Mouse (Mus musculus): ENCODE results near the gene Ssu72.
"Not testable (repeated sequence)": the region's sequence is repeated elsewhere in the genome, so short reads cannot be mapped to it uniquely, and the experiment has no call there.

Ssu72 gene

DNA sequence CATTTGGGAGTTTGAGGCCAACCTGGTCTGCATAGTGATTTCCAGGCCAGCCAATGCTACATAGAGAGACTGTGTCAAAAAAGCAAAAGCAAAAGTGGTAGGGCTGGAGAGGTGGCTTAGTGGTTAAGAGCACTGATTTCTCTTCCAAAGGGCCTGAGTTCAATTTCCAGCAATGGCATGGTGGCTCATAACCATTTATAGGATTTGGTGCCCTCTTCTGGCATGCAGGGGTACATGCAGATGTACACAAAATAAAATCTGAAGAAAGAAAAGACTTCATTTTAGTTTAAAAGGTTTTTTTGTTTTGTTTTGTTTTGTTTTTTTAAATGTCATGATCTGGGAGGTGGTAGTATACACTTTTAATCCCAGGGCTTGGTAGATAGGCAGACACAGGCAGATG lies 4.2 kb upstream of the Ssu72 start:
- no peak for DNase-seq (ENCODE audit: low read depth, low spot score)

DNA sequence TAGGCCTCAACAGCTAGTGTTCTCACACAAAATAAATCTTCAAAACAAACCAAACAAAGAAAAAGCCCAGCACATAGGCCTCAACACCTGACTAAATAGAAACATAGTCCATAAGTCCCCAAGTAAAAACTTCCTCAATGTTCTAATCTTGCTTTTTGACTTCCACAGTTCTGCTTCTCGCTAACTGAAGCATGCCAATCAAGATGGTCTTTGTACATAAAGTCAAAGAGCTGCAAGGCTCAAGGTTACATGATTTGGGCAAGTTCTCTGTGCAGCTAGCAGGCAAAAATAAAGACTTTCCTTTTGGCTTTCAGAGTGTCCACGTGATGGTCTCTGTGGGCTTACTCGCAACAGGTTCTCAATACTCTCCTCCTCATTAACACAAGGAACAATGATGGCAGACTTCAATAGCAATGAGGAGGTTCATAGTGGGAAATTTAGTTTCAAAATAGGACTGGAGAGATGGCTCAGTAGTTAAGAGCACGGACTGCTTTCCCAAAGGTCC lies 1.1 kb upstream of the Ssu72 start:
- no peak for DNase-seq (ENCODE audit: low read depth, low spot score)

DNA sequence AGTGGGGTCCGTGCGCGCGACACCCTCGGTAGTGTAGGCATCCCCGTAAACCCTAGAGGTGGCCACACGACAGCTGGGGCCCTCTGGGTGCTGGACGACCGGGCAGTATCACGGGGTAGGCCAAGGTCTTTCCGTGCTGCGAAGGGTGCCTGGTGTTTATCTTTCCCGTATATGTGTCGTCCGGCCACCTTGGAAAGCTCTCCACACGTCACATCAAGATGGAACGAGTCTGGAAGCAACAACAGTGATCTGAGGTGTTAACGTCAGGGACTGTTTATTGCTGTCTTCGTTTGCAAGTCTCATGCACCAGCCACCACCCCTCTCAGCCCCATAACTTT lies 961 bp downstream of the Ssu72 start:
- DNase-seq (ENCODE audit: low read depth, low spot score): no peak

DNA sequence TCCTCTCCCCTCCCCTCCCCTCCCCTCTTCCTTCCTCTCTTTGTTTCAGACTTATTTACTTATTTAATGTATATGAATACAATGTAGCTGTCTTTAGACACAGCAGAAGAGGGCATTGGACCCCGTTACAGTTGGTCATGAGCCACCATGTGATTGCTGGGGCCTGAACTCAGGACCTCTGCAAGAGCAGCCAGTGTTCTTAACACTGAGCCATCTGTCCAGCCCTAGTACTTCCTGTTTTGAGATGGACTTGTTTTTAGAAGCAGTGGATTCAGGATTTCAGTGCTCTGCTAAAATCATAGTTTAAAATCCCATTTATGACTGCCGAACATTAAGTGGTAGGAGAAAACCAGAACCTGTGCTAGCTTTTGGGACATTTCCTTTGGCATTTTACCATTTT lies 4.0 kb downstream of the Ssu72 start:
- no peak for DNase-seq (ENCODE audit: low read depth, low spot score)

DNA sequence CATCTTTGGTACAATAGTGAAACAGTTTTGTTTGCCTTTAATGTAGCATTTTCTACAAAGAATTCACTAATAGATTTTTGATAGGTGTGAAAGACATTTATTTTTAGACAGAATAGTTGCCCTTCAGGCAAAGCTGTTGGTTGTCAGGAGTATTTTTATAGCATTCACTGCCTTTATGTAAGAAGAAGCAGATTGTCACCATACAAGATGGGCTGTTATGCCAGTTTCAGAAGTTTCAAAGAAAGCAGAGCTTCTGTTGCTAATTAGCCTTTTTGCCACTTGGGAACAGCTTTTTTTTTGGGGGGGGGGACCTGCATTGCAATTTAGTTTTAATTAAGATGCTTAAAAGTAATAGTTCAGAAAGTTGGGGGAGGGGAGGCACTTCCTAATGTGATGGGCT lies 4.4 kb downstream of the Ssu72 start:
- no peak for DNase-seq (ENCODE audit: low read depth, low spot score)

DNA sequence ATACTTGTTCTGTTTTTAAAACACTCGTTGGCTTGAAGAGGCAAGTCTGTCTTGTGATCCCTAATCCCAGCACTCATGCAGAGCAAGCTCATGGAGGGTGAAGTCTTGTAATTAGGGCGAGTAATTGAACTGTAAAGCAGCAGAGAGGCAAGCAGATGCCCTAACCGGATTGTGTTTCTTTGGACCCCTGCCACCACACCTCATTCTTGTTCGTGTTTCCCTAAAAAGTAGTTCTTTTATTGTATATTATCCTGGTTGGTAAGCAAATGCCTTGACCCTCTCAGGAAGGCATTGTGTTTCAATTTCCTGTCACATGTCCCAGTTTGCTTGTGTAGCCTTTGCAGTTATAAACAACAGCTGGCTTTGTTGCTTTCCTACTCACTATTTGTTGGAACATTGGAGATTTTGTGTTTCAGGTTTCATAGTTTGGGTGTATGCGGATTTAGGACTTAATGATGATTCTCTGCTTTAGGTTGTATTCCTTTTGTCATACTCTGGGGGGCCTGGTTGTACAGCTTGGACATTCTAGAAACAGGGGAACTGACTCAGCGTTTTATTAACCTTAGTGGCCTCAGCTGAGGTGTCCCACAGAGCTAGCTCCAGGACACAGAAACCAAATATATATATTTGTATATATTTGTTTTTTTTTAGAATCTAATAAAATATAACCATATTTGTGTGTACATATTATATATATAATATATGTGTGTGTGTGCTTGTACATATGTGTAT lies 6.1 kb downstream of the Ssu72 start:
- DNase-seq (ENCODE audit: low read depth, low spot score): no peak

DNA sequence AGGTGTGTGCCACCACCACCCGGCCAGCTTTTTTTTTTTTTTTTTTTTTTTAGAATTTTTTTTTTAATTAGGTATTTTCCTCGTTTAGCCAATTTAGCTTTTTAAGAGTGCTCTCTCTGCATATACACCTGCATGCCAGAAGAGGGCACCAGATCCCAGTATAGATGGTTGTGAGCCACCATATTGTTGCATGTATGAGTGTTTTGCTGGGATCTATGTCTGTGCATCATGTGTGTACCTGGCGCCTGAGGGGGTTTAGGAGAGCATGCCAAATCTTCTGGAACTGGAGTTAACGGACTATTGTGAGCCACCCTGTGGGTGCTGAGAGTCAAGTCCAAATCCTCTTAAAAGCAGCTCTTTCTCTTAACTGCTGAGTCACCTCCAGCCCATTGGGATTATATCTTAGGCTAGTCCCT lies 17.1 kb downstream of the Ssu72 start:
- no peak for DNase-seq (ENCODE audit: low read depth, low spot score)

DNA sequence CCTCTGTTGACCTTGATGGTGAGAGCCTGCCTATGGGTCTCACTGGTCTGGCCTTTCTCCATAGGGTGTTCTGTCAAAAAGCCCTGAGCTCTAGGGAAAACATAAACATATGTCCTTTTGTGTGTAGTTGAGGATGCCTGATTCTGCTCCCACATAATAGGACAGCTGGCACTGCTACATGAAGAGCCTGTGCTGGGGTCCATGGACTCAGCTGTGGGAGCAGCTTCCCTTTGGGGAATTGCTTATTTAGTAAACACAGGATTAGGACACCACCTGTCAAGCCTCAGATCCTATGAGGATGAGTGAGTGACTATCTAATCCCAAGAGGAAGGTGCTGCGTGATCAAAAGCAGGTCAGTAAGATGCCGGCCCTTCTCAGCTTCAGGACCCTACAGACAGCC lies 23.4 kb downstream of the Ssu72 start:
- DNase-seq (ENCODE audit: low read depth, low spot score): no peak

DNA sequence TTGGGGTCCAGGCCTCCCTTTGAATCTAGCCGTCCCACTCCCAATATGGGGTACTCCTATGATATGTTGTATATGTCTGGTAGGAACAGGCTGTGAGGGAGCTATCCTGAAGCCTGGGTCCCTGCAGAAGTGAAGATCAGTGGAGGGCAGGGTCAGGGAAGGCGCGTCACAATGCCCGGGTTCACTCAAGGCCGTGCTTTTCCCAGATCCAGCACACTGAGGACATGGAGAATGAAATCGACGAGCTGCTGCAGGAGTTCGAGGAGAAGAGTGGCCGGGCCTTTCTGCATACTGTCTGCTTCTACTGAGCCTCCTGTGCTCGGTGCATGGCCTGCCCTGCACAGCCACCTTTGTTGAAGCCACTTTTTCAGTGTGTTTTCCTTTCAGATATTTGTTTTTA lies 28.7 kb downstream of the Ssu72 start:
- DNase-seq (ENCODE audit: low read depth, low spot score): no peak

DNA sequence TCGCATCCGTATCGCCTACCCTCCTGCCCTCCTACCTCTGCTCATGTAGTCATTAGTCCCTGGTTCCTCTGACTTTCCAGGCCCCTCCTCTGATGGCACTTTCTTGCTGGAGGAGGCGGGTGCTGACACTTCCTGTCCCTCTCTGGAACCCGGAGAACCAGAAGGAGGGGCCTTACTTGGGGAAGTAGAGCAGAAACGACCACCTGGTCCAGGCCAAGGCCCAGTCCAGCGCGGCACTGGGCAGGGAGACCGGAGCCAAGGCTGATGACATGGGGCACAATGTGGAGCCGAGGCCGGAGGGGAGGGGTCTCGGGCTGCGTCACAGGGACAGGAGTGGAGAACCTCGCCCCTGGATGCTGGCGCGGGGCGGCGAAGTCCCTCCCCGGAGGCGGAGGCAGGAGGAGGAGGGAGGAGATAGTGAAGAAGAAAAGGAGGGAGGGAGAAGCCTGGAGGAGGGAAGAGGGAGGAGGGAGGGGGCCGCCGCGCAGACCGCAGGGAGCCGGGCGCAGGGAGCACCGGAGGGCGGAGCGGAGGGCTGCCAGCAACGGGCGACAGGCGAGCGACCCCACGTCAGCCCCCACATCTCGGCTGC lies 29.8 kb downstream of the Ssu72 start, which contains the start of gene Tmem240:
TSS of gene Tmem240 (plus strand) at position 451 of the 592 bp plus-strand sequence.
- peak; percentile 77 for DNase-seq (ENCODE audit: low read depth, low spot score)

DNA sequence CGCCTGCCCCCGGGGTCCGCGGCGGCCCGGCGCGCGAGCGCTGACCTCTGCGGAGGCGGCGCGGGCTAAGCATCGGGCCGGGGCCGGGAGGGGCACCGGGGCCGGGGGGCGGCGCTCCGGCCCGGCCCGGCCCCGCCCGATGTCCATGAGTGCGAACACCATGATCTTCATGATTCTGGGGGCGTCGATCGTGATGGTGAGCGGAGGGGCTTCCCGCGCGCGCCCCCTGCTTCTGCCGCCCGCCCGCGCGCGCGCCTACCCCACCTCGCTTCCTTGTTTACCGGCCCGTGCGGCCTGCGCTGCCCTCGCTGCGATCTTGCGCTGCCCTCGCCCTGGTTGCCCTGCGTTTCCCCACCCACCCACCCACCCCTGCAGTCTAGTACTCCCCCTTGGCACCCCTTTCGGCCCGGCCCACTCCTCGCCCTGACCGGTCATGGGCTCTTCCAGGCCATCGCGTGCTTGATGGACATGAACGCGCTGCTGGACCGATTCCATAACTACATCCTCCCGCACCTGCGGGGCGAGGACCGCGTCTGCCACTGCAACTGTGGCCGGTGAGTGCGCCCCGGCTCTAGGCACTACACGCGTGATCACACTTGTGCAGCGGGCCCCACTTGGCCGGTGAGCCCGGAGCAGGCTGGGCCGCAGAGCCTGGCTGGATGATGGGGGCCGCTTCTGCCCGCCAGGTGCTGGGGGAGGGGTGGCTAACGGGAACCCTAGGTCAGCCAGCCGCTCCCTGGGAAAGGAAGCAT lies 30.5 kb downstream of the Ssu72 start:
- no peak for DNase-seq (ENCODE audit: low read depth, low spot score)

DNA sequence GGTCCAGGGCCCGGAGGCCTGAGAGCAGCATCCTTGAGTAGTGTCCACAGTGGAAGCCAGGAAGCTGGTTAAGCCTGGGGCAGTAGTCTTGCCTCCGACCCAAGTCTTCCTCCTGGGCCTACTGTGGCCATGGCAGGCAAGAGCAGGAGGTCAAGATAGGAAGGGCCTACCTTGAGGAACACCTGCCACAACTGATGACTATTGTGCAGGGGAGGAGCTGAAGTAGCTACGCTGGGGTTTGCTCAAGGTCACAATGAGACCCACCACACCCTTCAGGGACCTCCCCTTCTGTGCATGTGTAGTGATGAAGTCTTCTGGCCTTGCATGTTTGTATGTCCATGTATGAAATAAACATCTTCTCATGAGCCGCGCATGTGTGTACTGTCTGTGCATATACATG lies 31.2 kb downstream of the Ssu72 start:
- no peak for DNase-seq (ENCODE audit: low read depth, low spot score)

DNA sequence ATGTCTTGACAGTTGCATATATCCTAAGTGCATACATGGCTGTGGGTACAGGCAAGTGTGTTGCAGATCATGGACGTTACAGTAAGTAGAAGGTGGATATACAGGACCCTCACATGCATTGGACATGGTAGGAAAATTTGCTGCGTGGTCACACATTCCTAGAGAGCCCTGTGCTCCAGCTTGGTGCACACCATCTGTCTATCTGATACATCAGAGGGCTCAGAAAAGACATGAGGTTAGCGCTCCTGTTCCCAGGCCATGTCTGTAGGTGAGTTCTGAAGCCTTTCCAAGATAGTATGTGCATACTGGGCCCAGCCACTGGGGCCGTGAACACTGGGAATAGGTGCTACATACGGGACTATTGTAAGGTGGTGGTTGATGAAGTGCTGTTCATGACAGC lies 31.8 kb downstream of the Ssu72 start:
- no peak for DNase-seq (ENCODE audit: low read depth, low spot score)

DNA sequence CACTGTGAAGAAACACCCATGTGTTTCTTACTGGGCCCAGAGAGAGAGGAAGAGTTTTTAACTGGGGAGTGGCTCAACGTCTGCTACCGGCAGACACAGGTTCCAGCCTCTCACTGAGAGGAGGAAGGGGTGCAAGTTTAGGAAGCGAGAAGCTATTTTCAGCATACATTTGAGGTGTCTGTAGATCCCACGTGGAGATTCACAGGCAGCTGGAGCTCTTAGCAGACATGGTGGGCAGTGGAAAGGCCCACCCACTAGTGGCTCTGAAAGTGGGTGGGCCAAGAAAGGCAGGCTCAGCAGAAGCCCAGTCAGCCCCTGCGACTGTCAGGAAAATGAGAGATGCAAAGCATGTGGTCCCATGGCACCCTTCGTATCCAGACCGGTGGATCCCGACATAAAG lies 33.7 kb downstream of the Ssu72 start:
- no peak for DNase-seq (ENCODE audit: low read depth, low spot score)

DNA sequence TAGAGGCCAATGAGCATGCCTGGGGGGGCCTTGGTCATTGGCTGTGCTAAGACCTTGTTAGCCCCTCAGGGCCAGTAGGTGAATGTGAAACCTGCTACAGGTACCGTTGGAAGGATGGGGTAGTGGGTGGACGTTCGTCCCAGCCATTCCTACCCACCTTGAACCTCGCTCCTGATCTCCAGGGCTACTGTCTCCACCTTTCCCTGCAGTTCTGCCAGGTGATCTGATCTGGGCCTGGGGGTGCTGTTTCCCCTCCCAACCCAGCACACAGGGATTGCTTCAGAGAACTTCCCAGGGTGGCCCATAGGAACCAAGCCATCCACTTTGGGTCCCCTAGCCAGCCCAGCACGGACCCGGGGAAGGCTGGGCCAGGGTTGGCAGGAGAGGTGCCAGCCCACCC lies 34.6 kb downstream of the Ssu72 start:
- DNase-seq (ENCODE audit: low read depth, low spot score): no peak

DNA sequence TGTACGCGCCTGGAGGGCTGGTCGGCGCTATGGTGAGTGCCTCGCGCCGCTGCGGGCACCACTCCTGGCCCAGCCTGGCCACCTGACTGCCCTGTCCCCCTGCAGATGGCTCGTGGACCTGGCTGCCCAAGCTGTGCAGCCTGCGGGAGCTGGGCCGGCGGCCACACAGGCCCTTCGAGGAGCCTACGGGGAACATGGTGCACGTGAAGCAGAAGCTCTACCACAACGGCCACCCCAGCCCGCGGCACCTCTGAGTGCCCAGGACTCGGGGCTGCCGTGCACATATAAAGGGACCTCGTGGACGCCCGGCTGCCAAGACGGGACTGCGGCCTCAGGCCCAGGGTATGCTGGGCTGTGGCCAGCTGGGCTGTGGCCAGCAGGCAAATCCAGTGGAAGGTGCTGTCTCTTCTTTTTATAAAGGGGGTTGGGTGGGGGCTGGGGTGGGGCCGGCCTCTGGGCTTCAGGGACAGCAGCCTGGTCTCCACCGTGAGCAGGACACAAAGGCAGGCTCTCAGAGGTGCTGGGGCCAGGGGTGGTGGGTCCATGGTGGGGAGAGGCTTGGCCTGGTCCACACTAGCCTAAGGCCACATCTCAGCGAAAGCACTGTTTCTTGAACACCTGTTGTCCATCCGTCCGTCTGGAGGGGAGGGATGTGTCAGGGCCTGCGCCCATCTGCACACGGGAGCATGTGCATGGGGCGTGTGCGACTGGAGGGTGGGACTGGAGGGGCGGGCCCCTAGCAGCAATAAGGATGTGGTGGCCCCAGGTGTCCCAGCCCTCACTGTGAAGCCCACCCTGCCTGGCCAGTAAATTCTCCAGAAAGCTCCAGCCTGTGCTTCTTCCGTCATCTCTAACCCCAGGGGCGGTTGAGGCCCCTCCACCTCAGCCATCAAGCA lies 35.4 kb downstream of the Ssu72 start:
- no peak for DNase-seq (ENCODE audit: low read depth, low spot score)

DNA sequence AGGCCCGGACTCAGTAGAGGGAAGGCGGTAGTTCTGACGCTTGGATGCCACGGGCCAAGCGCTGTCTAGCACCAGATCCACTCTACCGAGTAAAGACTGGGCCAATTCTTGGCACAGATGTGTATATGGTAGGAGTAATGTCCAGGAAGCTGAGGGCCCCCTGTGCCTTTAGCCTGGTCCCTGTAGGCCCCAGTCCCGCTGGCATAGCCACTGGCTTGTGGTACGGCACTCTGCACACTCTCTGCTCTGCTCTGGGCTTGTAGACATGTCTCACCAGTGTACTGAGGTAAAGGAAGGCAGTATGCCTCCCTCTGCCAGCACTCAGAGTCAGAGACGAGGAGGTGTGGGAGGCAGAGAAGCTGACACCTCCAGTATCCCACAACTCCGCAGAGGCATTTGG lies 36.1 kb downstream of the Ssu72 start:
- DNase-seq (ENCODE audit: low read depth, low spot score): not testable (repeated sequence)

DNA sequence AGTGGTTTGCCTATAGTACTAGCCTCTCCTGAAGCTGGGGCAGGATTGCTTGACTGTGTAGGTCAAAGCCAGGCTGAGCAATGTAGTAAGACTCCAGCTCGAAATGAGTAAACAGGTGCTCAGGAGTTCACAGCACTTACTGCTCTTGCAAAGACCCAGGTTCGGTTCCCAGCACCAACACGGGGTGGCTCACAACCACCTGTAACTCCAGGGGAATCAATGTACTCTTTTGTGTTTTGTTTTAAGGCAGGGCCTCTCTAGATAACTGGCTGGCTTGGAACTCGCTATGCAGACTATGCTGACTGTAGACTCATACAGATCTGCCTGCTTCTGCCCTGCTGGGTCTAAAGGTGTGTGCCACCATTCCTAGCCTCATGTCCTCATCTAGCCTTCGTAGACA lies 38.1 kb downstream of the Ssu72 start:
- no peak for DNase-seq (ENCODE audit: low read depth, low spot score)

DNA sequence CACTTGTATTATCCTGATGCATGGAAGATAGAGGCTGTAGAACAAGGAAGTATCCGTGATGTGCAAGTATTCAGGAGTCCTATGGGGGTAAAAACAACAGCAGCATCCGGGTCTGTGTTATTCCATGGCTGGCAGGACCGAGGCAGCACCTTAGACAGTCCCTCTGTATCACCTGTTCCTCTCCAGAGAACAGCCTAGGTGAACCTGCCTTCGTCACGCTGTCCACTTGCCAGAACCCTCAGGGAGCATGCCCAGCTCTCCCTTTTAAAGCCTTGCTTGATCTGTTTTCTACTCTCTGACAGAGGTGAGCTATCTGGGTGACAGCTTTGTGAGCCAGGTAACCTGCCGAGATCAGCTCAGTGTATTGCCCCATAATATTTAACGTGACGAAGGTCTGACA lies 39.9 kb downstream of the Ssu72 start:
- DNase-seq (ENCODE audit: low read depth, low spot score): no peak

DNA sequence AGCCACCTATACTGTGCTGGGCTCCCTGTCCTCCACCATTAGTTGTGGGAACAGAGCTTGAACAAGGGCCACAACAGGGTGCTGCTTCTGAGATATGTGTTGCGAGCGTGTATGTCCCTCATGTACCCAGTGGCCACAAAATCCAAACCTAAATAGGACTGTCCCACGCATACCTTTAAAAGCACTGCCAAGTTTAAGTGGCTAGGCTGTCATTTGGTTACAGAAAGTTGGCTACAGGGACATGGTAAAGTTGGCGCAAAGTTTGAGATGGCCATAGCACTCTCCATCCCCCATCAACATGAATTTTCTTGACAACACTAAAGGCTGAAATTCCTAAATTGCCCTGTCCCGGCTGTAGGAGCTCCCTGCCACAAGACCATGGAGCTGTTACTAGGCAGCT lies 40.5 kb downstream of the Ssu72 start:
- DNase-seq (ENCODE audit: low read depth, low spot score): no peak

DNA sequence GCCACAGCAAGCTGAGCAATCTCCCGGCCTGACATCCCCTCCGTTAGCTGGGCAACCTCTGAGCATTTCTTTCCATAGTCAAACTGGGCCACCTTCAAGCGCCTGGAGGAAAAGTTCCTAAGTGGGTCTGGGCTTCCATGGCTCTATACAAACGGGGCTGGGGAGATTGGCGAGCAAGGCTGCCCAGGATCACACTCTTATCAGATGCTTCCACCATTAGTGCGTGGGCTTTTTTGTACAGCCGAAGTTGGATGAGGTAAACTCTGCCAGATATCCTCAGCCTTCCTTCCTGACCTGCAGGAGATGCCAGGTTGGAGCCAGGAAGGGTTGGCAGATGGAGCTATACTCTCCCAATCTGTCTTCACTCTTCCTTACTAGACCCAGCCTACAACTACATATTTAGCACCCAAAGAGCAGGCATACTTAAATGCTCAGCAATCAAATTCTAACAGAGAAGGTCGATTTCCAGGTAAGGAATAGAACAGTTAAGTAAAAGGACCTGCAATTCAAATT lies 41.5 kb downstream of the Ssu72 start:
- DNase-seq (ENCODE audit: low read depth, low spot score): no peak

All from skeletal muscle tissue, adult 2 months (tissue).